Mouse (Mus musculus) cerebellum, adult 11-12 months (tissue): Measurements from ENCODE around the gene Rabep2.
"Not testable (repeated sequence)": the region's sequence is repeated elsewhere in the genome, so short reads cannot be mapped to it uniquely, and the experiment has no call there.

Experiments used
- DNase-seq: peaks from one replicate; pipeline ENCODE4 v3.0.0; 2022

The Rabep2 gene

DNA sequence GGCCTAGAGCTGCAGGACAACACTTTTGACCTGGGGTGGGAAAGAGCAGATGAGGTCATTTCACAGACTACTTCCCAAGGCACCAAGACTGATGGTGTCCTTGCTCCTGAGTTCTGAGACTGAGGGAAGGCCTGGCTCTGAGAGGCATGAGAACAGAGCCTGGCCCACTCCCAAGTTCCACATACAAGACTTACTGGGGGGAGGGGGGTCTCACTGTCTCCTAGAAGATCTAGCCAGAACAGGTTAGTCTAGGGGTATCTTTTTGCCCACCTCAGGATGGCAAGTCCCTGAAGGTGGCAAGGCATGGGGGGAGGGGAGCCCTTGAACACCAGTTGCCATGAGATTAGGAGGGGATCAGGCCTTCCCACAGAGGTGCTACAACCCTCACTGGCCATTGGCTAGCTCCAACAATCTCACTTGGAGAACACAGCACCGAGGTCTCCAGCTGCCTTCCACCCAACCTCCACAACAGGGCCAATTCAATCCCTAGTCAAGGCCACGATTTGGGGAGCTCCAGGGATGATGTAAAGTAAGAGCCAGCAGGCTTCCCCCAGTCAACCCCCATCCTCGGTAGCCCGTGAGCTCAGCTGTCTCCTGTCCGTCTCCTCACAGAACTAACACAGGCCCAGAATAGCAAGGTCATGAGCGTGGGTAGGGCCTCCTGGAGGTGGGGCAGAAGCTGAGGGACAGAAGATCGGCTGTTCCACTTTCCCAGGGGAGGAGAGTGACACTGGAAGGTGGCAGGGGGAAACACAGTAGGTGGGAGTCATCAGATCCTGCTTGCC lies 36.9 kb downstream of the Rabep2 start:
- no peak for DNase-seq

DNA sequence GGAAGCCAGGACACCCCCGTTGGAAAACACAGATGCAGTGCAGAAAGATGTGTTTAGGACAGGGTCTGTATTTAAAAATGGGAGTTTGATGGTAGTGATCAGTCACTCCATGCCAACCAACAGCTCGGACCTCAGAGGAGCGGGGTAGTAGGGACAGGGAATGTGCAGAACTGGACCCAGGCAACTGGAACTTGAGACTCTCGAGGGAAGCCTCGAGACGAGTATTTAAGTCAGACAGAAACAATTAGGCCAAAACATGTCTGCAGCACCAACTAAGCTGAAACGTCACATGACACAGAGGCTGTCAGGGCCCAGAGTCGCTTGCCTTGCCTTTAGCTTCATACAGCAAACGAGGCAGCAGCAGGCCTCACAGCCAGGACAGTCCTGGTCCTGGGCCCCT lies 37.6 kb downstream of the Rabep2 start:
- DNase-seq, result no peak

DNA sequence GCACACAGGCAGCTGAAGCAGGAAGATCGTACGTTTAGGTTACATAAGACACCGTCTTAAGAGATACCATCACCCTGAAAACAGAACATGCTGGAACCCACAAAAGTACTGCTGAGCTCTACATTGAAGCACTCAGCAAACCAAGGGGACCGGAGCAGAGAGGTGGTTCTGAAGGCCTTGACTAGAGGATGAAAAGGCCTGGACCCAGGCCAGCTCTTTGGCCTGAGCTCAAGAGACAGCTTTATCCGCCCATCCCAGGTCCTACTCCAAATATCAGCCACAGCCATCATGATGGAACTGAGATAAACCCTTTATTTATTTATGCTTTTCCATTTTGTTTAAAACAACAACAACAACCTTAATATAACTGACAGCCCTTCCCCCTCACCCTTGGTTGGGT lies 38.1 kb downstream of the Rabep2 start:
- DNase-seq, result no peak

DNA sequence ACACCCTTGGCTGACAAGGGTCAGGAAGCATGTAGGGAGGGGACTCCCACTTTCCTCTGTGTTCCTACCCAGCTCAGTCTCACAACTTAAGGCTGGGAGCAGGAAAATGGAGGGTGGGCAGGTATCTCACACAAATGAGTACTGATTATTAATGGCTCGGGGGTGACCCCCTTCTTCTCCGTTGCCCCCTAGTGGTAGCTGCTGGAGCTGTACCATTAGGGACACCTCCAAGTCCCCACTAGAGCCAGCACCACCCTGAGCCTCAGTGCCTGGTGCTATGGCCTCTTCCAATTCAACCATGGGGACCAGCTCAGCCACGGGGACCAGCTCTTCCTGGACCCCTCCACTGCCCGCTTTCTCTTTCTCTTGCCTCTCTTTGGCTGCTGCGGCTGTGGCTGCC lies 38.7 kb downstream of the Rabep2 start:
- DNase-seq, result no peak

DNA sequence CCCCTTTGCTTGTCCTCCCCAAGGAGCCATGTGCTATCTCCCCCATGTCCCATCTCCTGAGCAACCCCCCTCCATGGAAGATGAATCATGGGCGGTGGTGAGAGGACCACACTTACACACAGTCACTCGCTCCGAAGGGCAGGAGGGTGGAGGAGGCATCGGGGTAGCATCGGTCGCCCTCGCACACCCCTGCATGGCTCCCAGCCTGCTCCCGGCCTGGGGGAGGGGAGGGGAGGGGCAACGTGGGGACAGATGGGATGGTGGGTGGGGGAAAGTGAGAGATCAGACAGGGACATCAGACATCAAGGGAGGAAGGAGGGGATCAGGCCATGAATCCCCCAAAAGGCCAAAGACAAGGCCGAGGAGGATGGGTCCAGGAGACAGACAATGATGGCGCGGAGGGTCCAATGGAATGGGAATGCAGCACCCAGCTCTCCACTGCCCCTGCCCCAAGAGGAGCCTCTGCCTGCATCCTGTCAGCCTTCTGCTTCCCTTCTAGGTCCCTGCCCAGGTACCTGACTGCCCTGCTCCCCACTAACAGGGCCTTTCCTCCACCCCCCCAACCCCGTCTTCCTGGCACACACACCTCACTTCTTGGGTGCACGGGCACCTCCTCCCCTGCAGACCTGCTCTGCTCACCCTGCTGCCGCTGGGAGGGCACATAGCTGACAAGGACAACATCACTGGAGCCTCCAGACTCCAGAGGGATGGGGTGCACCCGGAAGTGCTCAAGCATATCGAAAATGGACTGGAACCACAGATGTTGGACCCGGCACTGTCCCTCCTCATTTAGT lies 39.5 kb downstream of the Rabep2 start:
- no peak for DNase-seq

DNA sequence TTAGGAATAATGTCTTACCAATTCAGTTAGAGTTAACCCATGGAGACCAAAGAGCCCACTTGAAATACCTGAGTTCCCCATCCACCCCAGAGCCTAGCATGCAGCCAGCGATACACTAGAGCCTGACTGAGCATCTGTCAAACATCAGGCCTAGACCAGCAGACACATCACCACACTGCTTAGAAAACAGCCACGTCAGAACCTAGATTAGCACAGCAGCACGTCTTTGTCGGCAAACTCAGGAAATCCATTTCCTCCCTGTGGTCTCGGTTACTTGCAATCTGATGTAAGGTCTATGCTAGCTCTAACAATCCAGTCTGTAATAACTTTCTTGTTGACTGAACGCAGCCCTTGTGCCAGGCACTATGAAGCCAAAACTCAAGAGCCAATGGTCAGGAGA lies 41.5 kb downstream of the Rabep2 start:
- no peak for DNase-seq

DNA sequence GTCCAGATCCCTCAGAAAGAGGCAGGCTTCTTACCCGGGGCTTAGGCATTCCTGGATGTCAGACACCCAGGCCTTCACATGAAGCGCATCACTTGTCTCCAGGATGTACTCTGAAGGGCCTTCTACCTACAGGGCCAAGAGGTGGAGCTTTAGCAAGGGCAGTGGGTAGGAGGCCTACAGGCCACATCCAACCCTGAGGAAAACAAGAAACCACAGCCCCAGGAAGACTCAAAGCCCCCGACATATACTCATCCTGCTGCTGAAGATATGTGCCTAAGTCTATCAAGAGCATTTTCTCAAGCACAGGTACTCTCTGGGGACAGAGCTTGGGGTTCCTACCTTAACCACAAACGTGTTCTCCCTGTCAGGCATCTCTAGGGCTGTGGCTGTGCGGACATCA lies 42.8 kb downstream of the Rabep2 start:
- no peak for DNase-seq

DNA sequence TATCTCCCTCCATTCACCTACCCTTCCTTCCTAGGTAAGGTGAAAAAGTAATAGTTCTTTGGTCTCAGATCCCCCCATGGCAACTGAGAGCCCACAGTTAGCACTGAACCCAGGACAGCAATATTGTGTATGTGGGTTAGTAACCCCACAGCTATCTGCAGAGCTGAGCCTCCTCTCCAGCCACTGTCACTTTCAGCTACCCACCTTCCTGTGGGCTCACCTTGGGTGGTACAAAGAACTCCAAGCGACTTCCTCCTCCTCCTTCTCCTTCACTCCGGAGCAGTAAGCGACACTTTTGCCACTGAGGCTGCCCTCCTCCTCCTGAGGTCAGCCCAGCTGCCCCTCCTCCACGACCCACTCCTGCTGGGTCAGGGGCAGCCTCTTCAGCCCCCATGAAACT lies 43.3 kb downstream of the Rabep2 start:
- no peak for DNase-seq

DNA sequence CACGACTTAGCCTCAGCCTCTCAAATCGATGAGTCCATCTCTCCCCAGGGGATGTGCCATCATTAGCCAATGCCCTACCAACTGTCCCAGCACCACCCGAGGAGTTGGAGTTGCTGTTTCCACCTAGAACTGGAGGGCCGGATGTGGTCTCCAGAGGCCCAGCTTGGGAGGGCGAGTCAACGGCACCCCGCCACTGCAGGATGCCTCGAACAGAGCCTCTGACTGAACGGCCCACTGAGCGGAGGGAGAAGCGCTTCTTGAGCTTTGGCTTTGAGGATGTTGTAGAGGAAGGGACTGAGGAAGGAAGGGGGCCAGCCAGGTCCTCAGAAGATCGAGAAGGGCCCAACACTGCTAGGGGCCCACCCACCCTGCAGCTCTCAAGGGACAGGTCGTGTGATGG lies 43.7 kb downstream of the Rabep2 start:
- no peak for DNase-seq

DNA sequence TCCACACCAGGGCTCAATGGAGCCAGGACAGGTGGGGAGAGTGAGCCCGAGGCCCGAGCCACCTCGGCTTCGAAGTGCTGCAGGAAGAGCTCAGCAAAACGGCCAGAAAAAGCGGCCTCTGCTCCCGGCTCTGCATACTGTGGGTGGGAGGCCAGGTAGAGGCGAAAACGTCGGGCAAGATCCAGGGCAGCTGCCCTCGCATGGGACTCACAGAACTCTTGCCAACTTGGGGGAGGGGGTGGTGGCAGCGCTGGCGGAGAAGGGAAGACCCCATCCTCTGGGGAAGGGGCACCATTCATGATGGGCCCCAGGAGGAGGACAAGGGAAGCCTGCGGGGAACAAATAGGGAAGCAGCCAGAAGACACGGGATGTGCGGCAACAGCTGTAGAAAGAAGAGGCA lies 44.2 kb downstream of the Rabep2 start:
- no peak for DNase-seq

DNA sequence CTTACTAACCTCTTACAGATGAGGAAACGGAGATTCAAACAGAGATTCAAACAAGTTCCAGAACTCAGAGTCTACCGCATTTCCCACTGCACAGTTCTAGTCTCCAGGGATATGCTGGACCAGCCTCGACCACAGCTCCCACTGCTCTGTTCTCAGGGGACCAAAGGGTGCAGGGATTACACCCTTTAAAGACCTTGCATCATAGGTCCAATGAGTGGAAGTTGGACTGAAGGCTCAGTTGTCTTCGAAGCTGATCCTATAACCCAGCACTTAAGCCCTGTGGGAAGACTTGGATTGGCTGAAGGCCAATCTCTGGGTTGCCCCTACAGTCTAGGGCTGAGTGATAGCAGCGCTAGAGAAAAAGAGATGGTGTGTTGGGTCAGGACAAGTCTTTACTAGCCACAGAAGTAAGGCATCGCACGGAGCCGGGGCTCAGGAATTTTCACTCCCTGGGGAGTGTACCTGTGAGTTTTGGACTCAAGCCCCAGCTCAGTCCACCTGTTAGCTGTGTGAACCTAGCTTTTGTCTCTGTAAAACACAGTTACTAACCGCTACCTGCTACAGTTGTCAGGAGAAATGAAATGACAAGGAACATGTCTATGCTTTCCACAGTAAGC lies 45.0 kb downstream of the Rabep2 start:
- no peak for DNase-seq

DNA sequence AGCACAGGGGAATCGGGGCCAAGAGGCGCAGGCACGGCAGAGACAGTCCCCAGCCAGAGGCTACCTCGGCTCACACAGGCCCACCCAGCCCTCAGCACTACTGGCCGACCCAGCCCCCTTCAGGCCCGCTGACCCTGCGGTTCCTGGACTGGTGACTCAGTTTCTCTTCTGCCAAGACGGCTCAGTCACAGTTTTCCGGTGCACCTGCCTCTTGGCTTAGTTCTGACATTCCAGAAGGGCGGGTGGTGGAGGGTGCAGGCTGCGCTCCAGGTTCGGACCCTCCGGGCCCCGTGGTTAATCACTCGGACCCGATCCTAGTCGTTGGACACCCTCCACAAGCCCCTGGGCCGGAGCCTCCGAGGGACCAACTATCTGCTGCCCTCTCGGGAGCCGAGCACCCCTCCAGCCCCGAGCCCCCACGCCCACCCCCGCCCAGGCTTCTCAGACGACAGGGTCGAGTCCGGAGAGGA lies 46.0 kb downstream of the Rabep2 start:
- DNase-seq, result peak; percentile 69

DNA sequence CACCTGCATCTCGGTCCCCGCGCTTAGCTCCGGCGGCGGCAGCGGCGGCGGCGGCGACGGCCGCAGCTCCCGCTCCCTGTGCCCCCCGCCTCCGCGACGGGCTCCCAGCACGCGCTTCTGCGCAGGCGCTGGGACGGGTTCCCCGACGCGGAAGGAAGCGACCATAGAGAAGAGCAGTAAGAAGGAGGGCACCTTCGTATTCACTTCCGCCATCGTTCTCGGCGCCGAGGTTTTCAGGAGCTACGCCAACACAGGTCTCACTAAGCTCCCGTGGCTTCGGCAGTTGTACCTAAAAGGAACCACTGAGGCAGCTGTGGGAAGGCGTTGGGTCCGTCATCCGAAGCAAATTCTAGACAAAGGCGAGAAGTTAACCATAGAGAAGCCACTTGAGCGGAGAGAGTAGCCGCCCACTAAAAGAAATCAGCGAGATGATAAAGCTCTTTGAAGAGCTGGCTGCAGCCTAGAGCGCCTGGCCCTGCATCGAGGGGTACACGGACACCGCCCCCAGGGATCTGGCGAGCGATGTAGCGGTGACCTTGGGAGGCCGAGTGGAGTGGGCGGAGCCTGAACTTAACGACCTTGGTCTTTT lies 46.5 kb downstream of the Rabep2 start, which contains the start of gene Sh2b1:
TSS of gene Sh2b1 (minus strand) at position 432 of the 589 bp plus-strand sequence.
- DNase-seq, result peak; percentile 93

DNA sequence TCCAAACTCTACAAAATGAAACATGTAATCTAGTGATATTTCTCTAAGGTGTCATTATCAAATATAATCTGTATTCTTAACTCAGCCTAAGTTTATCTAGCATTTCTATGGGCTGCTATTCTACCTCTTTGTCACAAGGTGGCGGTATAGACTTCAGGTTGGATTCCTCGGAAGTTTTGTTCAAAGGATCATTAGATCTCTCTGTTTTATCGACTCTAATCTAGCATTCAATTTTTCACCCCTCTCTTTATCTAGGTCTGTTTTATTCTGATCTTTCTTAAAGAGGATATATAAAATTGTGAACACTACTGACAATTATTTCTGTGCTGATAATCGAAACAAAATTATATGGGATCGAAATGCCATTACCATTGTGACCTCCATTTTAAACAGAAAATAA lies 53.1 kb downstream of the Rabep2 start:
- no peak for DNase-seq

DNA sequence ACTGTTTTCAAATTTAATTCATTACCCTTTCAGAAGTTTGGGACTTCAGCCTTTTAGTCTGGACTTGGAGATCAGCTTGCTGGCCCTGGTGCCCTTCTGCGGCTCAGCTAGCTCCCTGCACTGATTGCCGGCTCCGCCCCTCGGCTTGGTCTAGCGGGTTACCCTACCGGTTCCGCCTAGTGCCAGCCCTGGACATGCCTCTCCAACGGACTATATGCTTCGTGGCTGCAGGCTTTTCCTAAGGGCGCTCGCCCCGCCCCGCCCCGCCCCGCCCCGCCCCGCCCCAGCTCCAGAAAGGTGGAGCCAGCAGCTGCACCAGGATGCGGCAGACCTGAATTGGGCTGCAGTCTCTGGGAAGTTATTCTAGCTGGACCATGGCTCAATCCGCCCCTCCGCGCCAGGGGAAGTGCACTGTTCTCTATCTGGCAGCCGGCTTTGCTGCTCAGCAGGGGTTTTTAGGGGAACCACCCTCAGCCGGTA lies 53.9 kb downstream of the Rabep2 start:
- DNase-seq, result peak; percentile 88

DNA sequence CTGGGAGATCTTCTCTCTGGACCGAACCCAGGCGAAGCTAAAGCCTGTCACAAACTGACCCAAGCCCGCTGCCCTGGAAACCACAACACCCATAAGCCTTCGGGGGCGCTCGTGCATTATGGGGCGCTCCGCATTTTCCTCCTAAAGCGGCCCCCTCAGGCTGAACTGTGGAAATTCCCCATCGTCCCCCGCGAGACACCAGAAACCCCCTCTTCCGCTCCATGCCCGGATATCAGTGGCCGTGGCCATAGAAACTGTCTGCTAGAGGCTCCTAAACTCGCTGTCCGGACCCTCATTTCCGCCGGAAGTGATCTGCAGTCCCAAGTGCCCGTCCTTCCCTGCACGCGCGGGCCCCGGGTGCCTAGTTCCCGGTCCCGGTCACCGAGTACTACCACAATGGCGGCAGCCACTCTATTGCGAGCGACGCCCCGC lies 58.5 kb downstream of the Rabep2 start, which contains the start of gene Tufm:
TSS of gene Tufm (plus strand) at position 310 of the 432 bp plus-strand sequence.
- peak; percentile 98 for DNase-seq

DNA sequence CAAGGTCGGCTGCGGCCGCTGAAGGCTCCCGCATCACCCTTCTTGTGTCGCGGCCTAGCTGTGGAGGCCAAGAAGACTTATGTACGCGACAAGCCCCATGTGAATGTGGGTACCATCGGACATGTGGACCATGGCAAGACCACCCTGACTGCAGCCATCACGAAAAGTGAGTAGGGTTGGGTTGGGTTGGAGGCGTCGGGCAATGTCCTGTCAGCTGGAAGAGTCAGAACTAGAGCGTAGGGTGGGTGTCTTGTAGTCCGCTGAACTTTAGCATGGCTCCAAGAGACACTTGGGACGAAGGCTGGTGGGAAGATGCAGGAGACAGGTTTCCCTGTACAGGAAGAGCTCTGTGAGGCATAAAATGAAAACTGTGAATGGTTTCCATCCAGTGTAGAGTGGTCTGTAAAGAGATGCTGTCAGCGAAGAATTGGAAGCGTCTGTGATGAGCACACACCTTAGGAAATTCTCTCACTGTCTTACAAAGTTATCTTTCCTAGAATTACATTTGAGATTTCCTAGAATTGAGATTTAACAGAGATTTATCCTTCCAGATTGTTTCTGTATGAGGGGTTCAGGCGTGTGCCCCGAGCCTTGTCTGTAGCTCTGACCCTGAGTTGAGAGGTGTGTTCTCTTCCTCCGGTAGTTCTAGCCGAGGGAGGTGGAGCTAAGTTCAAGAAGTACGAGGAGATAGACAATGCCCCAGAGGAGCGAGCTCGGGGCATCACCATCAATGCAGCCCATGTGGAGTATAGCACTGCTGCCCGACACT lies 59.2 kb downstream of the Rabep2 start:
- DNase-seq, result not testable (repeated sequence)

DNA sequence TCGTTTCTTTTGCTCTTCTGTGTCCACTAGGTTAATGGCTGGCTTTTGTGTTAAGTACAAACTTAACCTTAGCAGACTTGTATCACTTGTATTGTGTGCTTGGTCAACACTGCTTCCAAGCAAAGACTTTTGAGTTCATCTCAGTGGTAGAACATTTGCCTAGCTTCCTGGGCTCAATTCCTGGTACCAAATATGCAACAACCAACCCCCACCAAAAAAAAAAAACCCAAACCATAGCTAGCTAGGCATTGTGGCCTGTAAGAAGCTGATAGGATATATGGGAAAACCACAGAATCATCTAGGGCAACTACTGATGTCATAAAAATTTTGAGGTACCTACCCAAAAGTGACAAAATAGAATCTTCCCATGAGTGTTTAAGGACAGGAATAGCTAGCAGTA lies 62.4 kb downstream of the Rabep2 start:
- no peak for DNase-seq

DNA sequence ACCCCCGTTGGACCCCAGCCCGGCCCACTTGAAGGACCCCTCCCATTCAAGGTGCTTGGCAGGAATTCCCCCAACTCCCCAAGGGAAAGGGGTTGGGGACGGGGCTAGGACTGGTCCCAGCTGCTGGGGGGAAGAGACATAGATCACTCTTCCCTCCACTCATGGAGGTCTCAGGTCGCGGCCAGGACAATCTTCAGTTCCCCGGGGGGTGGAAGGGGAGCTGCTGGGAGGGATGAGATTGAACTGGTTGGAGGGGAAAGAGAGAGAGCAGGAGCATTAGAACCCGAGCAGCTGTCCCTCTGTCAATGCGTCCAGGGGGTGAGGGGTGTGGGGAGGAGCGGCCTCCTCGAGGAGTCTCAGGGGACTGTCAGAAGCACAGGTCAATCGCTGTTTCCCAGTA lies 63.4 kb downstream of the Rabep2 start:
- no peak for DNase-seq

DNA sequence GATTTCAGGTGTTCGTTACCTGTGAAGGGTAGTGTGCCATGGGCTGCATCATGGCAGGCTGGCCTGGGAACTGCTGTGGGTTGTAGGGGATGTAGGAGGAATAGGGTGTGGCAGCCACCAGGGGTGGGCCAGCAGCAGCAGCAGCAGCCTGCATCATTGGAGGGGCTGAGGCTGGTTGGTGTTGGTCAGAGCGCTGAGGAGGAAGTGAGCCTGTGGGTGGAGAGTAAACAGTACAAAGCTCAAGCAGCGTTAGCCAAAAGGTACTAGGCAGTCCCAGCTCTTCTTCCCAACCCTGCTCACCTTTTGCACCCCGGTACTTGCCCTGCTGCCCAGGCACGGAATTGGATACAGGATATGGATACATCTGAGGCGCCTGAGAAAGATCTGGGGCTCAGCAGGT lies 65.6 kb downstream of the Rabep2 start:
- peak; percentile 8 for DNase-seq

DNA sequence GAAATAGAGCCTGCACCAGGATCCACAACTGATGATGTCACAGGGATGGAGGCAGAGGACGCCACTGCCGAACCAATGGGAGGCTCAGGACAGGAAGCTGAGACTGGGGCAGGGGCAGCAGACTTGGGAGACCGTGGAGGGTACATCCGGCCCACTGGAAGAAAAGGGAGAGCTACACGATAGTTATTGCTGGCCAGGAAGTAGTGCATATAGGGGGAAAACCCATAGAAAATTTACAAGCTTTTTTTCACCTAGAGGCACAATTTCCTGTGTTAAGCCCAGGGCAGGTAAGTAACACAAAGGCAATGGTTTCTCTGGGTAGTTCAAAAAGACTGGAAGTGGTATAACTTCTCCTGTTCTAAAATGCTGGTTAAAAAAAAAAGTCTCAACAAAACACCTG lies 67.9 kb downstream of the Rabep2 start:
- no peak for DNase-seq

DNA sequence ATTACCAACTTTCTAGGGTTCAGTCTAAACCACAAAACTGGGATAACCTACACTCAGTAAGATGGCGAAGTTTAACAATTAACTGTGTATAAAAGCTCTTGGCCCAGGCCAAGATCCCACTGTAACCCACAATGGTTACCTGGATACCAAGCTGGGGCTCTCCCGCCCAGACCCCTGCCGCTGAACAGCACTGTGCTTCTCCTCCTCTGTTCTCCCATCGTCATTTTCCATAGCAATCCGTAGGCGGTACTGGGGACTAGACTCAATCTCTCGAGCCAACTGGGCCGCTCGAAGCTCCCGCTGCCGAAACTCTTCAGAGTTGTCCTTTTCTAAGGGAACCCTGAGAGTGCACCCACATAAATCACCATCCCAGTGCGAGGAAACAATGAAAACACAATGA lies 69.4 kb downstream of the Rabep2 start:
- DNase-seq, result no peak
